Mouse (Mus musculus) MEL (cell line): ENCODE results near the gene Celsr2. TPM values are rescaled to one million over a fixed set of nuclear protein-coding genes. Genes with fewer than 3 reads are reported as not detected.

ENCODE experiments used
- DNase-seq: peaks from one replicate; pipeline ENCODE4 v3.0.0; 2011; ENCODE audit warnings: low read depth, low spot score
- H3K27ac ChIP-seq: 2 replicates; pipeline ENCODE4 v1.5.1; 2012; ENCODE audit warnings: low read depth, mild to moderate bottlenecking, control low read depth, low read length, moderate library complexity; ENCODE audit not compliant: control insufficient read depth
- H3K27me3 ChIP-seq, 2 experiments: fragments of 150-350 bp in 1 of 2; sonication (generic) in 1 of 2; 2 replicates each; pipeline ENCODE4 v1.6.1; 2012; ENCODE audit warnings: low read length in 2 of 2, mild to moderate bottlenecking in 2 of 2, improper control_type of control experiment in 1 of 2, moderate library complexity in 1 of 2; ENCODE audit not compliant: insufficient read depth in 2 of 2, control insufficient read depth in 1 of 2
- H3K36me3 ChIP-seq, 2 experiments: 2 replicates each; pipeline ENCODE4 v1.6.1; 2012 to 2014; ENCODE audit warnings: low read length in 2 of 2, improper control_type of control experiment in 1 of 2, inconsistent platforms in 1 of 2, mild to moderate bottlenecking in 1 of 2; ENCODE audit not compliant: insufficient read depth in 2 of 2, control insufficient read depth in 1 of 2
- H3K4me1 ChIP-seq, 2 experiments: fragments of 150-350 bp in 1 of 2; sonication (generic) in 1 of 2; 2 replicates each; pipeline ENCODE4 v1.6.1; 2012; ENCODE audit warnings: low read length in 2 of 2, improper control_type of control experiment in 1 of 2, mild to moderate bottlenecking in 1 of 2; ENCODE audit not compliant: insufficient read depth in 2 of 2, control insufficient read depth in 1 of 2
- H3K4me3 ChIP-seq, 2 experiments: fragments of 150-350 bp in 1 of 2; sonication (generic) in 1 of 2; 2 replicates each; pipeline ENCODE4 v1.5.1; 2012; ENCODE audit warnings: low read depth in 2 of 2, low read length in 2 of 2, mild to moderate bottlenecking in 2 of 2, moderate library complexity in 2 of 2, control low read depth in 1 of 2, improper control_type of control experiment in 1 of 2; ENCODE audit not compliant: control insufficient read depth in 1 of 2, insufficient read depth in 1 of 2
- H3K79me2 ChIP-seq: 2 replicates; pipeline ENCODE4 v1.6.1; 2012; ENCODE audit warnings: mild to moderate bottlenecking, low read length, moderate library complexity; ENCODE audit not compliant: control insufficient read depth, poor library complexity, insufficient read depth
- H3K9ac ChIP-seq: 2 replicates; pipeline ENCODE4 v1.6.1; 2012; ENCODE audit warnings: low read depth, mild to moderate bottlenecking, control low read depth, low read length, moderate library complexity; ENCODE audit not compliant: control insufficient read depth, poor library complexity, severe bottlenecking
- H3K9me3 ChIP-seq: fragments of 150-350 bp; sonication (generic); replicated peaks from 2 replicates; pipeline ENCODE4 v1.6.1; 2012; ENCODE audit warnings: mild to moderate bottlenecking, low read length, improper control_type of control experiment, moderate library complexity; ENCODE audit not compliant: insufficient read depth
- BHLHE40 ChIP-seq: IDR thresholded peaks from 2 replicates; pipeline ENCODE4 v1.6.1; 2012; ENCODE audit warnings: low read depth, mild to moderate bottlenecking, inconsistent platforms, low read length, improper control_type of control experiment, borderline replicate concordance
- CHD1 ChIP-seq: IDR thresholded peaks from 2 replicates; pipeline ENCODE4 v1.6.1; 2012; ENCODE audit warnings: low read depth, mild to moderate bottlenecking, inconsistent platforms, low read length, improper control_type of control experiment
- CHD2 ChIP-seq: IDR thresholded peaks from 2 replicates; pipeline ENCODE4 v1.6.1; 2011; ENCODE audit warnings: low read length, improper control_type of control experiment
- CTCF ChIP-seq, 3 experiments: IDR thresholded peaks in 2 of 3; conservative IDR thresholded peaks in 1 of 3; 2 replicates each; pipeline ENCODE4 v1.5.1; 2011 to 2012; ENCODE audit warnings: low read length in 3 of 3, low read depth in 2 of 3, mild to moderate bottlenecking in 2 of 3, improper control_type of control experiment in 1 of 3, inconsistent platforms in 1 of 3, mixed read lengths in 1 of 3, moderate library complexity in 1 of 3; ENCODE audit not compliant: control insufficient read depth in 1 of 3, insufficient read depth in 1 of 3, poor library complexity in 1 of 3, severe bottlenecking in 1 of 3
- E2F4 ChIP-seq: IDR thresholded peaks from 2 replicates; pipeline ENCODE4 v1.6.1; 2011; ENCODE audit warnings: low read depth, low read length, improper control_type of control experiment, borderline replicate concordance
- ELF1 ChIP-seq: IDR thresholded peaks from 2 replicates; pipeline ENCODE4 v1.6.1; 2014; ENCODE audit warnings: low read depth, mild to moderate bottlenecking, inconsistent platforms, low read length, improper control_type of control experiment, moderate library complexity
- EP300 ChIP-seq, 2 experiments: IDR thresholded peaks; 2 replicates each; pipeline ENCODE4 v1.6.1; 2011; ENCODE audit warnings: improper control_type of control experiment in 2 of 2, low read length in 2 of 2, low read depth in 1 of 2, mild to moderate bottlenecking in 1 of 2
- HCFC1 ChIP-seq: IDR thresholded peaks from 2 replicates; pipeline ENCODE4 v1.6.1; 2012; ENCODE audit warnings: low read depth, mild to moderate bottlenecking, inconsistent platforms, low read length, improper control_type of control experiment, moderate library complexity
- JUND ChIP-seq: IDR thresholded peaks from 2 replicates; pipeline ENCODE4 v1.6.1; 2011; ENCODE audit warnings: low read depth, mild to moderate bottlenecking, improper control_type of control experiment, low read length
- MAX ChIP-seq: IDR thresholded peaks from 2 replicates; pipeline ENCODE4 v1.6.1; 2011; ENCODE audit warnings: low read length, improper control_type of control experiment
- MAZ ChIP-seq: IDR thresholded peaks from 2 replicates; pipeline ENCODE4 v1.6.1; 2012; ENCODE audit warnings: low read depth, mild to moderate bottlenecking, inconsistent platforms, low read length, improper control_type of control experiment
- MEF2A ChIP-seq: IDR thresholded peaks from 2 replicates; pipeline ENCODE4 v1.6.1; 2014; ENCODE audit warnings: low read depth, mild to moderate bottlenecking, inconsistent platforms, low read length, improper control_type of control experiment; ENCODE audit not compliant: poor library complexity, insufficient replicate concordance, severe bottlenecking; ENCODE audit errors: extremely low read depth
- MXI1 ChIP-seq: IDR thresholded peaks from 2 replicates; pipeline ENCODE4 v1.6.1; 2011; ENCODE audit warnings: mild to moderate bottlenecking, low read depth, low read length, improper control_type of control experiment
- MYC ChIP-seq: IDR thresholded peaks from 2 replicates; pipeline ENCODE4 v1.6.1; 2011; ENCODE audit warnings: low read depth, mild to moderate bottlenecking, low read length, improper control_type of control experiment, moderate library complexity
- NELFE ChIP-seq: IDR thresholded peaks from 2 replicates; pipeline ENCODE4 v1.6.1; 2011; ENCODE audit warnings: low read depth, low read length, improper control_type of control experiment
- NRF1 ChIP-seq: IDR thresholded peaks from 2 replicates; pipeline ENCODE4 v1.6.1; 2014; ENCODE audit warnings: low read depth, mild to moderate bottlenecking, inconsistent platforms, low read length, improper control_type of control experiment, moderate library complexity; ENCODE audit not compliant: poor library complexity, insufficient read depth, severe bottlenecking
- POLR2A ChIP-seq, 2 experiments: IDR thresholded peaks; 2 replicates each; pipeline ENCODE4 v1.6.1; 2011 to 2012; ENCODE audit warnings: low read length in 2 of 2, mild to moderate bottlenecking in 2 of 2, control low read depth in 1 of 2, improper control_type of control experiment in 1 of 2, low read depth in 1 of 2, moderate library complexity in 1 of 2; ENCODE audit not compliant: control insufficient read depth in 1 of 2, insufficient read depth in 1 of 2, poor library complexity in 1 of 2
- POLR2AphosphoS2 ChIP-seq: IDR thresholded peaks from 2 replicates; pipeline ENCODE4 v1.6.1; 2011; ENCODE audit warnings: low read length, improper control_type of control experiment
- RAD21 ChIP-seq: IDR thresholded peaks from 2 replicates; pipeline ENCODE4 v1.6.1; 2011; ENCODE audit warnings: mild to moderate bottlenecking, low read depth, low read length, improper control_type of control experiment
- SIN3A ChIP-seq: IDR thresholded peaks from 2 replicates; pipeline ENCODE4 v1.6.1; 2012; ENCODE audit warnings: low read length, improper control_type of control experiment, inconsistent platforms
- TBP ChIP-seq: IDR thresholded peaks from 2 replicates; pipeline ENCODE4 v1.8.0; 2011; ENCODE audit warnings: low read depth, low read length, improper control_type of control experiment
- TCF12 ChIP-seq: IDR thresholded peaks from 2 replicates; pipeline ENCODE4 v1.6.1; 2014; ENCODE audit warnings: low read depth, mild to moderate bottlenecking, inconsistent platforms, low read length, improper control_type of control experiment, moderate library complexity
- UBTF ChIP-seq: IDR thresholded peaks from 2 replicates; pipeline ENCODE4 v1.6.1; 2012; ENCODE audit warnings: low read depth, mild to moderate bottlenecking, inconsistent platforms, low read length, improper control_type of control experiment, moderate library complexity, borderline replicate concordance; ENCODE audit not compliant: insufficient read depth
- ZC3H11A ChIP-seq: IDR thresholded peaks from 2 replicates; pipeline ENCODE4 v1.6.1; 2012; ENCODE audit warnings: low read depth, mild to moderate bottlenecking, inconsistent platforms, low read length, improper control_type of control experiment
- ZKSCAN1 ChIP-seq: IDR thresholded peaks from 2 replicates; pipeline ENCODE4 v1.6.1; 2012; ENCODE audit warnings: low read depth, mild to moderate bottlenecking, inconsistent platforms, low read length, improper control_type of control experiment, moderate library complexity
- ZMIZ1 ChIP-seq: IDR thresholded peaks from 2 replicates; pipeline ENCODE4 v1.6.1; 2012; ENCODE audit warnings: low read depth, mild to moderate bottlenecking, inconsistent platforms, low read length, improper control_type of control experiment, moderate library complexity
- ZNF384 ChIP-seq: IDR thresholded peaks from 2 replicates; pipeline ENCODE4 v1.6.1; 2012; ENCODE audit warnings: low read depth, mild to moderate bottlenecking, inconsistent platforms, low read length, improper control_type of control experiment
- polyA plus RNA-seq, 2 experiments: library from polyadenylated mRNA; stranded (reverse) in 1 of 2; unstranded in 1 of 2; fragments of >175 nt in 1 of 2; fragments of >200 nt in 1 of 2; gene quantifications; 2 replicates each; pipeline versions ENCODE4 v1.2.1 to v1.2.4; 2012; ENCODE audit warnings: low replicate concordance in 2 of 2, low read depth in 1 of 2; ENCODE audit not compliant: insufficient read length in 2 of 2, insufficient read depth in 1 of 2, missing spikeins in 1 of 2
- total RNA-seq: library from RNA; depleted of rRNA; stranded (reverse); fragments of 300-350 nt; gene quantifications from 2 replicates; pipeline ENCODE4 v1.2.3, GENCODE M21; 2012

Celsr2 gene
- total and polyA plus RNA-seq, 3 experiments, result 0.04 TPM; not detected in 2

GRCm38 (mm10) chr3:108444698-108445365 lies 29.5 kb upstream of the Celsr2 start, which contains the start of gene Sars:
Gene Sars (minus strand): TSS chr3:108445209.
- H3K4me3 ChIP-seq, result peak within 1 kb of the TSS; percentile 61 to 92
- peaks cover 6% of the 10 kb centered on the region in 2 experiments; a peak in 2 of 4 replicates for H3K27me3 ChIP-seq
- H3K79me2 ChIP-seq, result peaks cover 50% of the 10 kb centered on the region
- no peaks in the 10 kb centered on the region for H3K9me3 ChIP-seq
- H3K9ac ChIP-seq, result peak within 1 kb of the TSS; percentile 71
- peaks cover 18 to 29% of the 10 kb centered on the region in 2 experiments for H3K4me1 ChIP-seq
- DNase-seq, result peak; percentile 95
- TF ChIP-seq POLR2A (IDR thresholded peaks at IDR 0.05; ENCODE audit: control insufficient read depth in 1 of 2, insufficient read depth in 1 of 2, low read depth in 1 of 2, low read length in 2 of 2, poor library complexity in 1 of 2) (peak; percentile 59 to 88), BHLHE40 (no peak), ZMIZ1 (peak; percentile 53; the same call in 1 of the 2 replicates), POLR2AphosphoS2 (no peak; the same call in 1 of the 2 replicates), TBP (peak; percentile 60), CTCF (IDR thresholded peaks at IDR 0.05 in 2 of 3, conservative IDR thresholded peaks at IDR 0.05 in 1 of 3; ENCODE audit: control insufficient read depth in 1 of 3, insufficient read depth in 1 of 3, low read depth in 2 of 3, low read length in 3 of 3, poor library complexity in 1 of 3, severe bottlenecking in 1 of 3) (no peak), MYC (no peak; the same call in 1 of the 2 replicates), MAZ (0 out of 2 replicates have a peak, but pooled peaks have one; percentile 24), ZNF384 (no peak), E2F4 (no peak), ZKSCAN1 (no peak), CHD2 (no peak), MEF2A (no peak), NRF1 (peak; percentile 94), RAD21 (no peak), ELF1 (peak; percentile 68), UBTF (no peak), NELFE (peak; percentile 85), JUND (no peak), MXI1 (peak; percentile 20; the same call in 1 of the 2 replicates), EP300 (IDR thresholded peaks at IDR 0.05; ENCODE audit: low read depth in 1 of 2, low read length in 2 of 2) (no peak), TCF12 (peak; percentile 41; the same call in 1 of the 2 replicates), HCFC1 (peak; percentile 71), SIN3A (peak; percentile 69), ZC3H11A (no peak), MAX (peak; percentile 61), CHD1 (no peak)
- H3K36me3 ChIP-seq, result peaks cover 32 to 37% of the 10 kb centered on the region in 2 experiments
- peak within 1 kb of the TSS; percentile 97 for H3K27ac ChIP-seq
